Mouse (Mus musculus): ENCODE results near the gene Map7d1.
"Not testable (repeated sequence)": the region's sequence is repeated elsewhere in the genome, so short reads cannot be mapped to it uniquely, and the experiment has no call there.

The Map7d1 gene

GRCm38 (mm10) chr4:126239862-126240475 lies 16.2 kb downstream of the Map7d1 start:
- no peak for DNase-seq

- peak in 1 of 2 experiments; percentile 60 for DNase-seq
Measured at GRCm38 (mm10) chr4:126237721-126238242, 18.4 kb downstream of the Map7d1 start.

GRCm38 (mm10) chr4:126236467-126237280 lies 19.5 kb downstream of the Map7d1 start:
- peak; percentile 84 to 87 for DNase-seq

- DNase-seq = no peak
Measured at GRCm38 (mm10) chr4:126235191-126235590, 21.0 kb downstream of the Map7d1 start.

- DNase-seq = peak; percentile 67 to 79
Measured at GRCm38 (mm10) chr4:126234496-126235175, 21.5 kb downstream of the Map7d1 start.

- no peak for DNase-seq
Measured at GRCm38 (mm10) chr4:126233676-126234308, 22.4 kb downstream of the Map7d1 start.

- DNase-seq = no peak
Measured at GRCm38 (mm10) chr4:126229900-126230299, 26.2 kb downstream of the Map7d1 start.

GRCm38 (mm10) chr4:126228144-126228543 lies 28.0 kb downstream of the Map7d1 start:
- DNase-seq = no peak

GRCm38 (mm10) chr4:126227077-126227761 lies 28.9 kb downstream of the Map7d1 start:
- peak; percentile 89 to 92 for DNase-seq

- no peak for DNase-seq
Measured at GRCm38 (mm10) chr4:126226640-126227039, 29.5 kb downstream of the Map7d1 start.

- DNase-seq = no peak
Measured at GRCm38 (mm10) chr4:126222631-126223030, 33.5 kb downstream of the Map7d1 start.

- DNase-seq = no peak
Measured at GRCm38 (mm10) chr4:126220045-126220444, 36.1 kb downstream of the Map7d1 start.

- DNase-seq = not testable (repeated sequence)
Measured at GRCm38 (mm10) chr4:126219540-126219939, 36.6 kb downstream of the Map7d1 start.

- peak; percentile 74 to 86 for DNase-seq
Measured at GRCm38 (mm10) chr4:126217771-126218170, 38.4 kb downstream of the Map7d1 start.

- DNase-seq = no peak
Measured at GRCm38 (mm10) chr4:126207081-126207480, 49.1 kb downstream of the Map7d1 start.

GRCm38 (mm10) chr4:126205386-126205785 lies 50.8 kb downstream of the Map7d1 start:
- DNase-seq = no peak

GRCm38 (mm10) chr4:126204661-126205230 lies 51.4 kb downstream of the Map7d1 start:
- no peak for DNase-seq

GRCm38 (mm10) chr4:126204016-126204415 lies 52.1 kb downstream of the Map7d1 start:
- no peak for DNase-seq

- no peak for DNase-seq
Measured at GRCm38 (mm10) chr4:126203336-126203895, 52.7 kb downstream of the Map7d1 start.

- peak; percentile 99 for DNase-seq
Measured at GRCm38 (mm10) chr4:126202303-126203181, 53.6 kb downstream of the Map7d1 start, which contains the start of gene Thrap3. TSS of gene Thrap3 (minus strand) at chr4:126202760.

All from lung, adult 18-20 months (tissue).